Mouse (Mus musculus) erythroid progenitor cell, adult 5-6 weeks (primary cell): ENCODE data around the gene Mcu. TPM values are rescaled to one million over a fixed set of nuclear protein-coding genes. Genes with fewer than 3 reads are reported as not detected.

Source experiments
- ATAC-seq: replicated peaks from 2 replicates; pipeline ENCODE4 v1.8.0; 2016; ENCODE audit warnings: moderate number of reproducible peaks, mild to moderate bottlenecking, moderate TSS enrichment, inconsistent platforms; ENCODE audit not compliant: poor library complexity, low FRiP score, severe bottlenecking
- total RNA-seq, 2 experiments: library from RNA; stranded (forward) in 1 of 2; stranded (reverse) in 1 of 2; fragments of 150-400 nt in 1 of 2; fragments of 186-747, 209-891 nt in 1 of 2; gene quantifications; 2 replicates each; pipeline versions ENCODE4 v1.2.3 to v1.2.4; 2015 to 2017; ENCODE audit warnings: low replicate concordance in 2 of 2

Gene Mcu
- total RNA-seq, 2 experiments from 2014 or later, result 14.7 to 14.8 TPM

DNA sequence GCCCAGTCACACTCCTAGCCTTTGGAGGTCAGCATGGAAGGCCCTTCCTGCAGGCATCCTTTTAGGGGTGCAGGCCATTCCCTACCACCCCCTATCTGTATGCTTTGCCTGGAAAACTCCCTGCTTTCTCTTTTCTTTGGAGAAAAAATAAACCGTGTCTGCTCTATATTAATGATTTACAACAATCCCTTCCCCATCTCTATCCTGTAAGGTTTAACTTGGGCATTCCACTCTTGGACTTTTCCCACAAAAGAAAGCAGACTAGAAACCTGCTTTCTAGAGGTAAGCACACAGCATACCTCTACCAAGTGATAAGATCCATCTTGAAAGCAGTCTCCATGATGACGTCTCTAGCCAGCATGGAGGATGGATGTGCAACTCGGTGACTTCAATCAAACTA is 75.9 kb downstream of the Mcu start:
- no peak for ATAC-seq

DNA sequence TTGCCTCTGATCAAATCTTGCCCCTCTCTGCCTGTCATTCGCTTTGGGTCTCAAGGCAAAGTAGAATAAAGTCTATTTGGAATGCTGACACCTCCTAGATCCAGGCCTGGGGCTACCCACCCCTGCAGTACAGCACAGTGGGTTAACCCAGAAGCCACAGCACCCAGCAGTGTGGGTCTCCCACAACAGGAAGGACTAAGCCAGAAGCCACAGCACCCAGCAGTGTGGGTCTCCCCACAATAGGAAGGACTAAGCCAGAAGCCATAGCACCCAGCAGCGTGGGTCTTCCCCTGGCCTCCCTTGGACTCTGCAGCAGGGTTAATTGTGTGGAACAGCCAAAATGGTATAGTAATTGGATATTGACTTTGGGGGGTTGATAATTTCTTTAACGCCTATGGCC is 76.4 kb downstream of the Mcu start:
- ATAC-seq, result no peak

DNA sequence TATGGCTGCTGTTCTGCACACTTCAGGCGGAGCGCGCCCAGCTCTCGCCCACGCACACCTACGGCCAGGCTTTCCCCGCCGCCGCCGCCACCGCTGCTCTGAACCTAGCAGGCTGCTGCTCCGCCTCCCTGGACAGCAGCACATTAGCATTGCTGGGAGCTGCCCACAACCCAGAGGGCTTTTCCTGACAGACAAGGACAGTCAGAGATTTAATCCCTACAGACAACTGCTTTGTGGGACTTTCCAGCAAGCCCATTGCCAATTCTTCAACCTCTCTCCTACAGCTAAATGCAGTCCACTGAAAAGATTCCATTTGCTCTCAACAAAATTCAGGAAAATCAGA is 77.0 kb downstream of the Mcu start:
- no peak for ATAC-seq

DNA sequence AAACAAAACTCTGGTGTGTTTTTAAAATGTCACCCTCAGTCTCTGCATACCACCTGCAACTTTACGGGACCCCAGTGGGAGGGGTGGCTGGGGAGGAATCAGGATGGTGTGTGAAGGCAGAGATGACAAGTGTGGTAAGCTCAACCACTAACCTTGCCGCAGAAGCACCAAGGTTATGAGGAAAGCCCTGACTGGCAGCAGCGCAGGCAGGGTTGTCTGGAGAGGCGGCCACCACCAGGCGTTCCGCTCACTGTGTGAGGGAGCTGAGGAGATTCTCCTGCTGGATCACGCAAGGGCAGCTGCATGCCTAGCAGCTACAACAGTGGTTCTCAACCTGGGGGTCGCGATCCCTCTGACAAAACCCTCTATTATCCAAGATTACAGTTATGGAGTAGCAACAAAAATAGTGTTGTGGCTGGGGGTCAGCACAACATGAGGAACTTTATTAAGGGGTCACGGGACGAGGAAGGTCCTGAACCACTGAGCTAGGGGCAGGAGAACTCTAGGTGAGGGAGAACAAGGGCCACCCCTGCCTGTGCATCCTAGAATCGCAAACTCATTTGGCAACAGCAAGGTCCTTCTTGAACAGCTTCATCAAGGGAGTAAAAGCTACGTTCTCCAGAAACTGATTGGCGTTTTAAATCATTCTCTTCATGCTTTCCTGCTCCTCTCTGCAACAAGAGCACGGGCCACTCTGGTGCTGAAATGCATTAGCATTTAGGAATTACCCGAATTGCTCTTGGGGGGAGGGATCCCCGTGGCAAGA is 77.5 kb downstream of the Mcu start:
- no peak for ATAC-seq

DNA sequence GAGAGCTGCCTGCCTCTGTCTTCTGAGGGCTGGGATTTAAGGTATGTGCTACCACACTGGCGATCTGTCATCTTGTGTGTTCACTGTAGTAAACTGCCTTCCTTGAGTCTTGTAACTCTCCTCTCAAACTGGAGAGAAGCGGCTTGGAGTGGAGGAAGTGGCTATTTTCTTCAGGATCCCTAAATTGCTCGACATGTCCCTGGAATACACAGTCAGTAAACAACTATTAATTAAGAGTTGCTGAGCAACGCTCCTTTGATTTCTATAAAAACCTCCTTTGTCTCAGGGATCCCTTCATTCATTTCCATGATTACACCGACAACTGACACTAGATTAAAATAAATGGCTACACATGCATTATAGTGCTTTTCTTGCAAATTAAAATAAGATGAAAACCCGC is 78.4 kb downstream of the Mcu start:
- no peak for ATAC-seq

- no peak for ATAC-seq
Measured at GRCm38 (mm10) chr10:59537579-59537978, 78.9 kb downstream of the Mcu start.

DNA sequence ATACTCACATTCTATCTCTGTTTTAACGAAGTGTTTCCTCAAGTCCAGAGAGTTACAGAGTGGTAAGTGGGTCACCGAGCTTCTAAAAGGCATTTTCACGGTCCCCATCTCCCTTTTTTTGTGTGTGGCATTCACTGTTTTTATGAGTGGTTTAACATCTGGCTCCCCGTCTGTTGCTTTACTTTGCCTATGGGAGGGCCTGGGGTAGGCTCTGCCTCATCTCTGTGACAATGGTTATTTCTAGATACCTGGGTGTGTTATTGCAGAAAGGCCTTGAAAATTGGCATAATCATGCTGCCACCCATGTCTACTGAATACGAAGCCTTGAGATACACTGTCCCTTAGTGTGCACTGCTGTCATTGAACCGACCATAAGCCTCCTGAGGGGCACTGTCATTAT is 84.2 kb downstream of the Mcu start:
- no peak for ATAC-seq

GRCm38 (mm10) chr10:59527819-59528218 is 88.7 kb downstream of the Mcu start:
- no peak for ATAC-seq

DNA sequence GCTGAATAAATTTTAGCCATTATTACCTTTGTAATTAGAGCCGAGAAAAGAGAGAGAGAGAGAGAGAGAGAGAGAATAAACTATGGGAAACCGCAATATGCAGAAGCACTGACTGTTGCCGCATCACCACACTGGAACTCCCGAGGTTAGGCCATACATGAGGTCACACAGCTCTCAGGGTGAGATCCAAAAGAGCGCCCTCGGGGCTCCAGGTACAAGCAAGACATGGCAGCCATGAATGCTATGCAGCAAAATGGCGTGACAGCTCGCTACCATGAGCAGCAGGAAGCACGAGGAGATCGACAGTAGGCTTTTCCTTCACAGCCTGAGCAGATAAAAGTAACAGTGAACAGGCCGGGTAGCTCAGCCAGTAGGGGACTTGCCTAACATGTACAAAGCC is 89.2 kb downstream of the Mcu start:
- no peak for ATAC-seq

GRCm38 (mm10) chr10:59524675-59525074 is 91.8 kb downstream of the Mcu start:
- ATAC-seq, result no peak

DNA sequence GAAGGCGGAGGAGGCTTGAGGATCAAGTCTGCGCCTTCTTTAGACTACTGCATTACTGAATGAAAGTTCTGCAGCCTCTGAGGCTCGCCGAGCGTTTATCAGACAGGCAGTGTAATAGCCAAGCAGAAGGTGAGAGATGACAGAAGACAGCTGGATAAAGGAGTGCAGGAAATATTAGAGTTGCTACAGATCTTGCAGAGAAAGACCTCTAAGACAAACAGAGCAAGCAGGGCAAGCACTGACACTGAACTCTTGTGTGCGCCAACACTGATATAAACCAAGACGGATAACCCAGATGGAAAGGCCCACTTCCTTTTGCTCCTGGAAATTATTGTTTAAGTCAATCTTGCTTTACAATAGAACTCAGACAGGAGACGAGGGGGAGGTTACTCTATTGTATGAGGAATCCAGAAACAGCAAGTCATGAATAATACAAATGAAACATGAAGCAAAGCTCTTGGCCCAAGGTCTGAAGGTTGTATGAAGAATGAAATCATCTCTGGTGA is 92.6 kb downstream of the Mcu start:
- ATAC-seq, result no peak

DNA sequence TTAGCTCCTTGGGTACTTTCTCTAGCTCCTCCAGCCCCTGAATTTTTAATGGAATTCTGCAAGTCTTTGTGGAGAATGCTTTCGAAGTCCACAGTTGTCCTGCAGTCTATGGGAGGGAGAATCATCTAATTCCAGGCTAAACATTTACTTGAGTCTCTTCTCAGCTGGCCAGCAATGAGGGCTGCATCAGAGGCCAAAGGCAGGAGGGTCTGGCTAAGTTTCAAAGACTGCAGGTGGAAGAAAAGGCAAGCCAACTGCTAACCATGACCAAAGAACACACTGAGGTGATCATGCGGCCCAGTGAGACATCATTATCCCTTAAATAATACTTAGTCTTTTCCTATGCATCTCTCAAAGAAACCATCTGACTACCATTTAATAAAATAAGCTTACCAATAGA is 95.8 kb downstream of the Mcu start:
- ATAC-seq, result no peak

DNA sequence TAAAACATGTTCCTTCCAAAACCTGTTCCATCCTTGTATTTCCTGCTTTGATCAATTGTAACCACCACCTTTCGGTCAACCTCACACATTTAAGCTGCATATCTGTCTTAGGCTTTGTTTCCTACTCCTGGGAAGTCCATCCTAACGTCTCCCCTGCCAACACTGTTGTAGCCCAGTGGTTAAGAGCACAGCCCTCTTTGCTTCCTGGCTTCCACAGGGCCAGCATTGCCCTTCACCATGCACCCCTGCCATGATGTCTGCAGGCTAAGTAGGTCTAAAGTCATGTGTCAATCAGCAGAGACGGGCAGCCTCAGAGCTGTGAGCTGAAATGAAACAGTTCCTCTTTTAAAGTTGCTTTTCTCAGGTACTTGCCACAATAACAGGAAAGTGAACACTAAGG is 97.1 kb downstream of the Mcu start:
- ATAC-seq, result no peak

DNA sequence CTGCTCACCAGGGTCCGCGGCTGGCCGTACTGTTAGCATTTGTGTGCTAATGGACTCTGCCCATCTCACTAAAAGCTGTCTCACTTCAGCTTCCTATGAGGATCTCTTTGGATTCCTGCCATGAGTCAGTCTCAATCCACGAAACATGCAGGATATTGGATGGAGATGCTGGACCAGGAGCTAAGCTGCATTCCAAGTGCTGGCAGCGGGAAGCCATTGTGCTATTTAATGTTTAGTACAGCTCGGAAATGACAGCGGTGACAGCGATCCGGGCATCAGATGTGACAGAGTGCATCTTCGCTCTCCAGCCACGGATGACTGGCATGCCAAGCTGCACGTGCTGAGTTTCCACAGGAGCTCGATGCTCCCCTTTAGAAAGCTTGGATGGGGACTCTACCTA is 99.3 kb downstream of the Mcu start:
- no peak for ATAC-seq

DNA sequence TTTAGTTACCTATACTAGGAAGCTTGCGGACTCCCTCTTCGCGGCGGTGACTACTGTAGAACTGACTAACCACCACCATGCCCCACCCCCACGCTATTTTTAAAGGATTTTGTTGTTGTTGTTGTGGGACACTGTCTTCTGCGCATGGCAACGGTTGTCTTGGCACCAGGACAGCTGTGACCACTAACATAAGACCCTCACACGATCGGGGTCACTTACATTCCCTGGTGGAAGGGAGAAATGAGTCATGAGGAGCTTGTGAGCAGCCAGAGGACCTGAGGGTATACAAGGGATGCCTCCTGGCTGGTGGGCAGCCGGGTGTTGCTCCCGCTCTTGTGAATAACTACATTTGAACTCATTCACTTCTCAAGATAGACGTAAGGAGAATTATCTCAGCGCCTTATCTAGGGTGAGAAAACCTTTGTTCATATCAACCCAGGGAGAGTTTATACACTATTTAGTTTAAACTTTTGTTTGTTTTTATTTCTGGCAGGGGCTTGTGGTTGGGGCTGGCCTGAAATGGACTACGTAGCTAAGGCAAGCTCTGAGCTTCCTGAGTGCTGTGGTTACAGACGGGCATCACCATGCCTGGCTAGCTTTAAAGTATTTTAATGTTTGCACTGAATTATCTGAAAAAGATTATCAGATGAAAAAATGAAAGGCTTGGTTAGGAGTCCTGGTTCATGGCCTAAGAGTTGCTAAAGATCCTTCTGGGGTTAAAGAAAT is 101.6 kb downstream of the Mcu start:
- no peak for ATAC-seq

DNA sequence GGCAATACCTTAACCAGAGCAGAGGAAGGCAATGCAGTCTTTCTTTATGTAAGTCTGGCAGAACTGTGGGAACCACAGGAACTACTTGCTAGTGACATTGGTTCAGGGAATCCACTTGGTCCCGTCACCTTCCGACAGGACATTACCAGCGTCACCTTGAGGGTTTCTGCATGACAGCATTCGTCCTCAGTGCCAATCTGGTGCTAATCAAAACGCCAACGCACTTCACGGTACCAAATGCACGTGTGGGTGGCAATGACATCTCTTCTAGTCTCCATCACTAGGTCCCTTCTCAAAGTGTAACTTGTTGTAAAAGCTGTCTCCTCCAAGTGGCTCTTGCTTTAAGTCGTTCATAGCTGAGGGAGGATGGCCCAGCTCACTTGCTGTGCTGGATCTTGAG is 104.3 kb downstream of the Mcu start:
- no peak for ATAC-seq

DNA sequence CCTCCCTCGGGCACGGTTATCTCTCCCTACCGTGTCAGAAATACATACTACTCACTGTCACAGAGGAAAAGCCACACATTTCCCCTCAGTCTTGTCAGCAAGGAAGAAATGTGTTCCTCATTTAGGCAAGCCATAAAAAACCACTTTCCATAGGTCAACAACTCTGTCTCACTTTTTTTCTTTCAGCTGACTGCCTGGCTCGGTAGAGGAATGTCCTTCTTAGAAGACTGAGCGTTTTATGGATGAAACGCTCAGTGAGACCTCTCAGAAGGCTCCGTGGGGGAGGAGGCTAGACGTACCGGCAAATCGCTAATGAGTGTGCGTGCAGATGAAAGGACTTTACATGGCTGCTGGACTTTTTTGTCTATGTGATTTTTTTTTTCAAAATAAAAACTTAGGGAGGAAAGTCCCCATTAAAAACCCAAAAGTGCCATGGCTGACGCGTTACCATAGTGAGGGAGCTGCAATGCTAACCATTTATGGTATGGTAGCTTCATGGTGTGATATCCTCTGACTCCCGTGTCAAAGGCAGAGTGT is 105.0 kb downstream of the Mcu start:
- no peak for ATAC-seq

GRCm38 (mm10) chr10:59510713-59511426 is 105.6 kb downstream of the Mcu start:
- ATAC-seq, result no peak

- ATAC-seq, result no peak
Measured at GRCm38 (mm10) chr10:59509197-59509596, 107.3 kb downstream of the Mcu start.

- ATAC-seq, result no peak
Measured at GRCm38 (mm10) chr10:59506711-59507110, 109.8 kb downstream of the Mcu start.

- ATAC-seq, result no peak
Measured at GRCm38 (mm10) chr10:59504291-59504690, 112.2 kb downstream of the Mcu start.
